Mouse (Mus musculus) heart, postnatal 0 days (tissue): ENCODE measurements around the gene Map4. TPM values are rescaled to one million over a fixed set of nuclear protein-coding genes. Genes with fewer than 3 reads are reported as not detected.

Source experiments
- ATAC-seq: fragments of 200-750 bp; cut with Nextera tagmentation; 2 replicates; pipeline ENCODE4 v1.8.0; 2017; ENCODE audit warnings: low read depth, moderate number of reproducible peaks, moderate library complexity; ENCODE audit not compliant: insufficient read depth
- DNase-seq: peaks from one replicate; pipeline ENCODE4 v3.0.0-alpha.2; 2016; ENCODE audit warnings: low spot score
- H3K27ac ChIP-seq: fragments of 300-500 bp; sonication (generic); 2 replicates; pipeline ENCODE4 v1.5.1; 2014; ENCODE audit warnings: low read depth, mild to moderate bottlenecking
- H3K27me3 ChIP-seq: fragments of 300-500 bp; sonication (generic); 2 replicates; pipeline ENCODE4 v1.6.1; 2014; ENCODE audit warnings: low read length, mixed read lengths; ENCODE audit not compliant: control insufficient read depth, insufficient read depth
- H3K36me3 ChIP-seq: fragments of 300-500 bp; sonication (generic); replicated peaks from 2 replicates; pipeline ENCODE4 v1.6.1; 2014; ENCODE audit warnings: low read length, mixed read lengths; ENCODE audit not compliant: control insufficient read depth, insufficient read depth
- H3K4me1 ChIP-seq: fragments of 300-500 bp; sonication (generic); 2 replicates; pipeline ENCODE4 v1.6.1; 2014; ENCODE audit warnings: antibody characterized with exemption; ENCODE audit not compliant: control insufficient read depth, insufficient read depth
- H3K4me2 ChIP-seq: fragments of 300-500 bp; sonication (generic); 2 replicates; pipeline ENCODE4 v1.6.1; 2014; ENCODE audit warnings: low read depth, mild to moderate bottlenecking, low read length, moderate library complexity
- H3K4me3 ChIP-seq: fragments of 300-500 bp; sonication (generic); 2 replicates; pipeline ENCODE4 v1.5.1; 2014; ENCODE audit warnings: low read depth, low read length
- H3K9ac ChIP-seq: fragments of 300-500 bp; sonication (generic); replicated peaks from 2 replicates; pipeline ENCODE4 v1.6.1; 2014; ENCODE audit warnings: low read depth, low read length, mixed read lengths
- H3K9me3 ChIP-seq: fragments of 300-500 bp; sonication (generic); replicated peaks from 2 replicates; pipeline ENCODE4 v1.6.1; 2016; ENCODE audit warnings: low read length; ENCODE audit not compliant: control insufficient read depth
- CTCF ChIP-seq: IDR thresholded peaks from 2 replicates; pipeline ENCODE4 v1.5.1; 2016; ENCODE audit warnings: antibody characterized with exemption, control low read depth, low read depth
- EP300 ChIP-seq: IDR thresholded peaks from 2 replicates; pipeline ENCODE4 v1.6.1; 2016; ENCODE audit warnings: antibody characterized with exemption, low read depth
- WGBS: fragments of 180-500 bp; shearing (Covaris S2); extraction: QIAGEN DNeasy Blood & Tissue Kit; methylation state at CpG from one replicate; pipeline ENCODE4 v1.1.7; 2014; 5-methylcytosine and 5-hydroxymethylcytosine counted together
- polyA plus RNA-seq: library from polyadenylated mRNA; unstranded; fragments of >200 nt; fragmentation: Nextera tagmentation; extraction: Ambion mirVana; gene quantifications from 2 replicates; pipeline ENCODE4 v1.2.1, GENCODE M21; 2015
- total RNA-seq: library from RNA; depleted of rRNA; stranded (reverse); fragments of >200 nt; gene quantifications from 2 replicates; pipeline ENCODE4 v1.2.3, GENCODE M21; 2014; ENCODE audit warnings: low replicate concordance; rRNA removed

The Map4 gene
- total RNA-seq: 145 and 172 TPM in 2 replicates
- 50.6 and 54.2 TPM in 2 replicates for polyA plus RNA-seq

DNA sequence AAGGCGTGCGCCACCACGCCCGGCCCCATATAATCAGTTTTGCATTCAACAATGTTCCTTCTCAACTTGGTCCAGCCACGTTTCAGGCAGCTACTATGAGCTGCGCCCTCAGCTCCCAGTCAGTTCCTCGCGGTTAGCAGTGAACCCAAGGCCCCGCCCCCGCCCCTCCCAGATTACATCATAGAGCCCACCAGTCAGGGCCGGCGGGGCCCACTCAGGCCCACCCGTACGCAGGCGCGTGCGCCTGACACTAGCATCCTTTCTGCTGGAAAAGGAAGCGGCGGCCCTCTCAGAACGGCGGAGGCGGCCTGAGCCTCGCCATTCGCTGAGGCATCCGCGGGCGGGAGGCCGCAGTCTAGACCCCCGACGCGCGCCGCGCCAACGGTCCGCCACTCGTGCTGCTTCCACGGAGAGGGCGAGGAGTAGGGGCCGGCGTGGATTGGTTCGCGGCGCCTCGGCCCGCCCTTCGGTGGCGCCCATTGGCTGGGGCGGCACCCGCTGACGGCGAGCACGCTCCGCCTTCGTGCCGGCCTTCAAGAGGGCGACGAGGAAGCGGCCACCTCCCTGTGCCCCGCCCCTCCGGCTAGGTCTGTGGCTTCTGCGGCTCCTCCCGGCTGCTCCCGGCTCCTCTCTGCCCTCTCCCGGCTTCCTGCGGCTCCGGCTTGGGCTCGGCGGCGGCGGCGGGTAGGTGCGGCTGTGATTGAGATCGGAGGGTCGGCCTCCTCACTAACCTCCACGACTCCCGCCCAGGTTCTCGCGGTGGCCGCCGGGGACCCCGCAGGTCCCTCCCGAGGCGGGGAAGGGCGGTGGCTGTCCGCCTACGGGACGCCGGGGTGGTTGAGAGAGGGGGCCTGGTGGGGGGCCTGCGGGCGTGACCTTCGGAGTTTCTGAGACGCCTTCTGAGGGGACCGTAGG, at the start of gene Map4:
Gene Map4, plus strand, starts transcription at position 204 of the 915 bp plus-strand sequence.
- DNase-seq: peak; percentile 97
- Histone ChIP-seq H3K4me3 (peak within 1 kb of the TSS; percentile 92), H3K4me1 (peaks cover 17% of the 10 kb centered on the region; the same call in 1 of the 2 replicates), H3K27ac (peak within 1 kb of the TSS; percentile 97), H3K4me2 (peak within 1 kb of the TSS; percentile 67), H3K36me3 (no peaks in the 10 kb centered on the region), H3K27me3 (no peaks in the 10 kb centered on the region), H3K9ac (peak within 1 kb of the TSS; percentile 94), H3K9me3 (no peaks in the 10 kb centered on the region)
- ATAC-seq: peak; percentile 95
- under 1% methylated on average over 87 of the region's 94 CpGs for WGBS
- TF ChIP-seq CTCF (peak; percentile 39), EP300 (peak; percentile 58; the same call in 1 of the 2 replicates)

DNA sequence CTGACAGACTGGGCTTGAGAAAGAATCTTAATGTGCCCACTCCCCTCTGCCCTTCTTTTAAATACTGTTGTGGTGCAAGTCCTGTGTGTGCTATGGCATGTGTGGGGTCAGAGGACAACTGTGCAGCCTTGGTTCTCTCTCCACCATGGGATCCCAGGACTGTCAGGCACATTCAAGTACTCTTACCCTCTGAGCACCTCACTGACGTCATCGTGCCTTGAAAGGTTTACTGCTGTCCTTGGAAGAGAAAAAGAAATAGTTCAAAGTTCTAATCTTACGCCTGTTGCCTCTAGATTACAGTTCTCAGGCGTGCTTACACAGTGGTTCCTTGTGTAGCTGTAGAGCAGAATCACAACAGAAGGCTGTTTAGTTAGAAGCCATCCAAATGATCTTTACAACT, 45.0 kb upstream of the Map4 start:
- ATAC-seq (no peak), DNase-seq (no peak)
- H3K36me3 ChIP-seq: peaks cover 100% of the 10 kb centered on the region
- no peaks in the 10 kb centered on the region for H3K9me3 ChIP-seq
- WGBS: 60% methylated on average over 4 of the region's 4 CpGs
- H3K4me2 ChIP-seq: no peak overlapping the region
- TF ChIP-seq CTCF (no peak), EP300 (no peak)
- no peak overlapping the region for H3K27ac ChIP-seq
- no peak overlapping the region for H3K4me3 ChIP-seq
- no peak overlapping the region for H3K9ac ChIP-seq
- no peaks in the 10 kb centered on the region for H3K4me1 ChIP-seq
- no peaks in the 10 kb centered on the region for H3K27me3 ChIP-seq

GRCm38 (mm10) chr9:109887321-109887720, 43.9 kb upstream of the Map4 start:
- H3K9me3 ChIP-seq: no peaks in the 10 kb centered on the region
- 84% methylated on average over 5 of the region's 5 CpGs for WGBS
- no peaks in the 10 kb centered on the region for H3K27me3 ChIP-seq
- DNase-seq (no peak), ATAC-seq (no peak)
- H3K4me3 ChIP-seq: no peak overlapping the region
- no peaks in the 10 kb centered on the region for H3K4me1 ChIP-seq
- H3K27ac ChIP-seq: no peak overlapping the region
- peaks cover 100% of the 10 kb centered on the region for H3K36me3 ChIP-seq
- TF ChIP-seq CTCF (no peak), EP300 (no peak)
- H3K9ac ChIP-seq: no peak overlapping the region
- H3K4me2 ChIP-seq: no peak overlapping the region

GRCm38 (mm10) chr9:109891501-109891900, 39.8 kb upstream of the Map4 start:
- TF ChIP-seq EP300: no peak
- TF ChIP-seq CTCF: no peak
- H3K9ac ChIP-seq: no peak overlapping the region
- peaks cover 75% of the 10 kb centered on the region for H3K36me3 ChIP-seq
- H3K9me3 ChIP-seq: no peaks in the 10 kb centered on the region
- H3K27ac ChIP-seq: no peak overlapping the region
- H3K4me1 ChIP-seq: peaks cover 7% of the 10 kb centered on the region
- WGBS: 86% methylated on average over 8 of the region's 8 CpGs
- no peak for ATAC-seq
- H3K4me2 ChIP-seq: no peak overlapping the region
- no peaks in the 10 kb centered on the region for H3K27me3 ChIP-seq
- DNase-seq: no peak
- H3K4me3 ChIP-seq: no peak overlapping the region

DNA sequence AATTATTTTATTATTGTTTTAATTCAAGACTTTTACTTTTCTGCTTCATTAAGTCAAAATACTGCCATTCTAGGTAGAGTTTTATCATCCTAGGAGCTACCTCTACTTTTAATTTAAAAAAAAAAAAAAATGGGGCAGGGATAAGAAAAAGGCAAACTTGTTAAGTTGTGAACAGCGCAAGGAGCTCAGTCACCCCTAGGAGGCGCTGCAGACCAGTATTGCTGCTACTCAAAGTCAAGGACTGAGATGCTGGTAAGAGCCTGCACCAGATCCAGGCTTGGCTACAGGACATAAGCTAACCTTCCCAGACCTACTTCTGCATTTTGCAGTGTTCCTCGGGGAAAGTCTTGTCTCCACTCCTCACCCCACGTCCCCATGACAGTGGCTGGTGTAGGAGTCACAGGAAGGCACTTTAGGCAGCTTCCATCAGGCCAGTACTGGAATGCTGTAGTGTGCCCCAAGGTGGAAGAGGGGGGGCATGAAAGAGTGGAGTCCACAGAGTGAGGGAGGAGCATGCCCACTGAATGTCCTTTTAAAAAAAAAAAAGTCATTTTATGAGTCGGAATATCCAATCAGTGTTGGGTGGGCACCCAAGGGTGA, 38.5 kb upstream of the Map4 start:
- H3K27ac ChIP-seq: no peak overlapping the region
- no peaks in the 10 kb centered on the region for H3K27me3 ChIP-seq
- H3K4me2 ChIP-seq: no peak overlapping the region
- H3K4me1 ChIP-seq: peaks cover 11% of the 10 kb centered on the region
- H3K4me3 ChIP-seq: no peak overlapping the region
- ATAC-seq (peak; percentile 31; the same call in 1 of the 2 replicates), DNase-seq (peak; percentile 54)
- H3K9me3 ChIP-seq: no peaks in the 10 kb centered on the region
- no peak overlapping the region for H3K9ac ChIP-seq
- 51% methylated on average over 5 of the region's 5 CpGs for WGBS
- peaks cover 63% of the 10 kb centered on the region for H3K36me3 ChIP-seq
- TF ChIP-seq EP300 (no peak), CTCF (peak; percentile 70)
